Mouse (Mus musculus) activated CD4-positive, CD25-positive, alpha-beta regulatory T cell (primary cell): ENCODE data around the gene Ccdc81. TPM values are rescaled to one million over a fixed set of nuclear protein-coding genes. Genes with fewer than 3 reads are reported as not detected.

Source experiments
- polyA plus RNA-seq, 2 experiments: library from polyadenylated mRNA; unstranded; fragments of 100-300 nt; shearing (Covaris generic); gene quantifications; one replicate each; pipeline ENCODE4 v1.2.1; 2017

Gene Ccdc81
- polyA plus RNA-seq: under 1 TPM in 1 of 2 experiments, not detected in 1; 0.10 TPM

DNA sequence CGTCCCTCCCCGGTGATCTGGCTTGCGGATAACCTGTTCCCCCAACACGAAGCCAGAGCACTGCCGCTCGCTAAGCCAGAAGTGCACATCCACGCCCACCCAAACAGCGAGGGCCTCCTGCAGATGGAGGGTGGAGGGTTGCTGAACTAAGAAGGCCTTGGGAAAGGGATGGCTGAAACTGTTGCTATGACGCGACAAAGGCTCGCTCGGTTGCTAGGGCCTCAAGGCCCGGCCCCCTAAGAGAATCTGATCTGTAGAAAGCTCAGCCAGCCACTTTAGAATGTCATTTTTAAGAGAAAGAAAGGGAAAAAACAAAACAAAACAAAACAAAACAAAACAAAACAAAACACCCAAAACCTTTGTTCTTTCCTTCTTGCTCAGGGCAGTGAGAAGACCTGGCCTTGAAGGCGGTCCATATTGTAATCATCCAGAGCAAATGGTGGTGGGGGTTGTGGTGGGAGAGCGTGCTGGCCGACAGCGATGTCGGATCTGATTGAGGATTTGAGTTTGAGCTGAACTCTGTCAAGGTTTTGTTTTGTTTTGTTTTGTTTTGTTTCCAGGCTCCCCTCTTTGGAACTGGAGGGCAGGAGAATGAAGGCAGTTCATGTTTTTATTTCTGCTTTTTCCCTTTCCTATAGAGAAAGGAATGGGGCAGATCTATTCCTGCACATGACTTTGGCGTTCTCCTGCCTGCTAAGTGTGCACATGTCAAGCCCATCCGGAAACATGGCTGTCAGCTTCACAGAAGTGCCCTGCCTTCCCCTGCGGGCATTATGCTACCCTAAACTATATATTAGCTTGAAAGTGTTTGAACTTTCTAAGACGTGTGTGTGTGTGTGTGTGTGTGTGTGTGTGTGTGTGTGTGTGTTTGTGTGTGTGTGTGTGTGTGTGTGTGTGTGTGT is at the start of gene Ccdc81:
Gene Ccdc81 (minus strand): TSS at position 188 of the 902 bp plus-strand sequence.

GRCm38 (mm10) chr7:89940571-89941463 is 37.4 kb upstream of the Ccdc81 start, which contains the start of gene Hikeshi:
Gene Hikeshi, minus strand, starts transcription at chr7:89941204.

Other genes with a start within 250 kb of the Ccdc81 start
- gene Hikeshi, start 37.6 kb upstream of the Ccdc81 start, polyA plus RNA-seq: 100 to 1,000 TPM in 1 of 2 experiments, 10 to 100 TPM in 1; 87.1 to 121 TPM
- gene Eed, start 77.4 kb upstream of the Ccdc81 start, polyA plus RNA-seq: 100 to 1,000 TPM; 112 to 115 TPM
- gene Picalm, start 226.6 kb upstream of the Ccdc81 start, polyA plus RNA-seq: 10 to 100 TPM; 44.5 to 49.0 TPM